Mouse (Mus musculus): ENCODE measurements around the gene Dph1.

- TF ChIP-seq CTCF (IDR thresholded peaks at IDR 0.05; ENCODE audit: borderline replicate concordance, insufficient read depth, low read depth, low read length) (no peak), POLR2A (IDR thresholded peaks at IDR 0.05; ENCODE audit: borderline replicate concordance, insufficient read depth, low read length) (no peak)
Measured at GRCm38 (mm10) chr11:75171186-75171865, 19.7 kb downstream of the Dph1 start.

Measured in cerebellum, adult 2 months (tissue).